Mouse (Mus musculus): Measurements from ENCODE around the gene Prkci.
A peak's percentile ranks its signal among the peaks of the same experiment; 100 is the strongest.

The Prkci gene

GRCm38 (mm10) chr3:30995899-30996687 is 546 bp downstream of the Prkci start:
- DNase-seq, result no peak

- DNase-seq, result no peak
These were observed 1.1 kb downstream of the Prkci start for GRCm38 (mm10) chr3:30996688-30997014.

DNA sequence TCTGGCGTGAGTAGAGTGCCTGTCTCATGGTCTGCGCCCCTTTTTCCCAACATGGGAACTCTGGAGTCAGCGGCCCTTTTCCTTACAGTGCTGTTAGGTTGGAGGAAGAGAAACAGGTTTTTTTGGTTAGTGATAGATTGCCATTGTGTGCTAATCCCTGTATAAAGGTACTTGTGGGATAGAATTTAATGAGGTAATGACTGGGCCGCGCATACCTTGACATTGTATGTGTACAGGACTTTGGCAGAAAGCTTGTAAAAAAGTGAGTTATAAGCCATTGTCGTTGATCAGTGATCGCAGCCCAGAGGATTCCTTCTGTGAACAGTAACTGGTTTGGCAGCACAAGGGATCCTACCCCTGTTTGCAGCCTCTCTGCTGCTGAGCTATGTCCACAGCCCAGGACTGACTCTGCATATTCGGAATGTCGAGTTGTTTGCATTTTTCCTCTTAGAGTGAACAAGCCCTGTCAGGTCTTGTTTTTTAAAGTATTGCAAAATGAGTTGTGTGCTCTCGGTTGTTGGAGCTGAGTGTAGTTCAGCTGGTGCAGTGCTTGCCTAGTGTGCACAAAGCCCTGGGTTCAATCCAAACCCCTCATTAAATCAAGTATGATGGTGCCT is 4.0 kb downstream of the Prkci start:
- DNase-seq, result no peak

DNA sequence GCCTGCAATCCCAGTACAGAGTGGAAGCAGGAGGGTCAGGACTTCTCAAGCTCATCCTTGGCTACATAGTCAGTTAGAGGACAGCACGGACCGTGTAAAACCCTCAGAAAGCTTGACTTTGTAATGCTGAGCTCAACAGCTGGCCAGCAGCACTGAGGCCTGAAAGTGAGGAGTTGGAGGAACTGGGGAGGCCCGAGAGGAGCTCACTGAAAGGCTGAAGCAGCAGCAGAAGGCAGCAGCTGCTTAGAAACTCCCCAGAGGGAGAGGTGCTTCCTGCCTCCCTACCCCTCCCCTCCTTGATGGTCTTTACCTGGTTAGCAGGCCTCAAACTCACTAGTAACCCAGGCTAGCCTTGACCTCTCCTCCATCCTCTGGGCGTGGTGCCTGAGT is 4.5 kb downstream of the Prkci start:
- no peak for DNase-seq

DNA sequence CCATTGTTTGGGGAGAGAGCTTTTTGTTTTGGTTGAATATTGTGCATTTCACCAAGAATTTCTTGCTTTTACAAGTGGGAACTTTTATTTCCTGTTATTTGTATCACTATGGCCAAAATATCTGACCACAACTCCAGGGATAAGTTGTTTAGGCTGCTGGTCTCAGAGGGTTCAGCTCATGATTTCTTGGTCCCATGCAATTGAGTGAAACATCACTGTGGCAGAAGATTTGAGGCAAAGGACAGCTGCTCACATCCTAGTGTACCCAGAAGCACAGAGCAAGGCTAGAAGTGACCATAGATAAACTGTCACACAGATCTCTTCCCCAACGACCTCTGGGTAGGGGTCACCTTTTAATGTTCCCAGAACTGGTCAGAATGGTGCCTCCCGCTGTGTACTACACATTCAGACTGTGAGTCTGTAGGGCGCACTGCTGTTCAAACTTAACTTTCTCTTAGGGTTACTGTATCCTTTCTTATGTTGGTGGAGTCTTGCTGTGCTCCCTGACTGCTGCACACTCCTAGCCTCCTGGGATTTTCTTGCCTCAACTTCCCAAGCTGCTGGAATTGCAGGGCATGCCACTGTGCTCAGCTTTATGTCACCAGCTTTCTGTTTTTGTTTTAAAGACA is 5.6 kb downstream of the Prkci start:
- no peak for DNase-seq

DNA sequence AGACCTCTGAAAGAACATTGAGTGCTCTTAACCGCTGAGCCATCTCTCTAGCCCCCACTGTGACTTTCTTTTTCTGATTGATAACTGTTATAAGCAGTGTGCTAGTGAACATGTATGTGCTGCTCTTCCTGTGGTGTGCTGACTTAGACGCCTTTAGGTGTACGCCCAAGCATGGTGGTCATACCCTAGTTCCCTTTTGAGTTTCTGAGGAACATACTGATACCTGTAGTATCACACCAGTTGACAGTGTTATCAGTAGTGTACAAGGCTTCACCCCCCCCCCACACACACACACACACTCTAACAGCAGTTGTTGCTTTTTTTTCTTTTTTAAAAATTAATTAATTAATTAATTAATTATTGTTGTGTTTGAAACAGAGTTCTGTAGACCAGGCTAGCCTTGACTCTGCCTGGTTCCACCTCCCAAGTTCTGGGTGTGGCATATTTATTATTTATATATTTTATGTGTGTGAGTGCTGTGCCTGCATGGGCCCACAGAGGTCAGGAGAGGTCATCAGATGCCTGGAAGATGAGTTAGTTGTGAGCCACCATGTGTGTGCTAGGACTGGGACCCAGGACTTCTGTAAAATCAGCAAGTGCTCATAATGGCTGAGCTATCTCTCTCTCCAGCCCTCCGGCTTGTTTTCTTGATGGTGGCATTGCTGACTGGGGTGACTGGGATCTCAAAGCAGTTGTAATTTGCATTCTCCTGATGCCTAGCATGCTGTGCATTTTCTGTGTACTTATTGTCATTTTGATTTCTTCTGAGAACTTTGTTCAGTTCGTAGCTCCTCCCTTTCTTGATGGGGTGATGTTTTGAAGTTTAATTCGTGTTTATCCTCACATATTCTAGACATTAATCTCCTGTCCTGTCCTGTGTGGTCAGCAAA is 9.0 kb downstream of the Prkci start:
- DNase-seq, result no peak

- no peak for DNase-seq
These were observed 18.8 kb downstream of the Prkci start for GRCm38 (mm10) chr3:31014374-31014773.

DNA sequence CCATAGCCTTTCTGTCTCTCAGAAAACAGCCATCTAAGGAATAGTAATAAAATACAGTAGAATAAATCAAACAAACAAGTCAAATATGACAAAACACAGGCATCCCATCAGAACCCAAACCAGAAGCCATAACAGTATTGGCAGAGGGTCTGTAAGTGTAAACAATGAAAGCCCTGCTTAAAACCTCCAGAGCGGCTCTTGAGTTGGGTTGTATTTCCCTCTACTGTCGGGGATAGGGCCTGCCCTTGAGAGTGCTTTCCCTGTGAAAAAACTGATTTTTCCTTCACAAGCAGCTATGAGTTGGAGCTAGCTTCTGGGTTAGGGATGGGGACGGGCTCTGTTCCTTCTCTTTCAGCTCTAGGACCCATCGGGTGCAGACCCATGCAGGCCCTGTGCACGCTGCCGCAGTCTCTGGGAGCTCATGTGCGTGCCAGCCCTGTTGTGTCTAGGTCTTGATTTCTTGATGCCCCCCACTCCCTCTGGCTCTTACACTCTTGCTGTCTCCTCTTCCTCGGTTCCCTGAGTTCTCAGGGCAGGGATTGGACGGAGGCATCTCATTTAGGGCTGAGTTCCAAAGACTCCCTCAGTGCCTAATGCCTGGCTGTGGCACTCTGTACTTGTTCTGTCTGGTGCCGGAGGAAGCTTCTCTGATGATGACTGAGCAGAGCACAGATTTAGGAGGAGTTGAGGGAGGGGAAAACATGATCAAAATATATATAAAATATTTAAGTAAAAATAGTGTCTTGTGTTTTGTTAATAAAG is 20.3 kb downstream of the Prkci start:
- no peak for DNase-seq

GRCm38 (mm10) chr3:31016594-31017196 is 21.1 kb downstream of the Prkci start:
- no peak for DNase-seq

GRCm38 (mm10) chr3:31017652-31018051 is 22.1 kb downstream of the Prkci start:
- no peak for DNase-seq

DNA sequence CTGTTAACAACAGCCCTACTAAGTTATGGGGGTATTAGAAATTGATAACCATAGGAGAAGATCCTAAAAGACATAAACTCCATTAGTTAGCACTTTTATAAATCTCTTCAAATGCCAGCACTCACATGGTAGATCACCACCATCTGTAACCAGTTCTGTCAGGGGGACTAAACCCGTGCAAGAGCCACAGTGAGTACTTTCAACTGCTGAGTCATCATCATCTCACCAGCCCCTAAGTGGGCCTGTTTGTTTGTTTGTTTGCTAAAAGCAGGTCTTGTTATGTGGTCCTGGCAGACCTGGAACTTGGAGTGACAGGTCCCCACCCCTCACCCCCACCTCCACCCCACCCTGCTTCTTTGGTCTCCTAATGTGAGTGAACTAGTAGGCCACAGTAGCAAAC is 23.7 kb downstream of the Prkci start:
- DNase-seq, result no peak

- DNase-seq, result no peak
These were observed 24.4 kb downstream of the Prkci start for GRCm38 (mm10) chr3:31019793-31020447.

DNA sequence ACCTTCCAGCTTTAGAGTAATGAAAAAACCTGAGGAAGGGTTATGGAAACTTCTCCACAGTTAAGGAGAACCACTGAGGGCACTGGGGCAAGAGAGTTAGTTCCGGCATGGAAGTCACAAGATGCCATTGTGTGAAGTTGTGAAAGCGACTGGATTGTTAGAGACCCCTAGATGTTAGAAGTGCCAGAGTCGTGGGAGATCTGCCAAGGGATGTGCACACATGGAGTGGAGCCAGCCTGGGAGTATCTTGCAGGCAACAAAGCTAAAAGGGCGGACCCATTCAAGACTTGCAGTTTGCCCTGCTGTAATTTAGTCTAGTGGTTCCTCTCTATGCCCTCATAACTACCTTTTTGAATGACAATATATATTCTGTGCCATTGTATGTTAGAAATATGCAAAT is 25.1 kb downstream of the Prkci start:
- DNase-seq, result no peak

GRCm38 (mm10) chr3:31022895-31023436 is 27.4 kb downstream of the Prkci start:
- no peak for DNase-seq

DNA sequence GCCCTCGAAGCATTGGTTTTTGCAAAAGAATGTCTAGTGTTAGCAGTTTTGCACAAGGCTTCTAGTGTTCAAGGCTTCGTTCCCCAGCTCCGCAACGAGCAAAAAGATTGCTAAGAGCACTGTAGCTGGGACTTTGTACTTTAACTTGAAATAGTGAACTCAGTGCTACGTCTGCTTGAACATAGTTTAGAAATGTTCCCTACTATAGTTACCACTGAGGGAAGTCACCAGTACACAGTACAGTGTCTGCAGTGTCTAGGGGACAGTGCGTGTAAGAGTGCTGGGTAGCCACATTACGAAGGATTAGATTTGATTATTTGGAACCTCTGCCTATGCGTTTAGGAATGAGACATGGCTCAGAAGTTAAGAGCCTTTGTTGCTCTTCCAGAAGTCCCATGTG is 32.2 kb downstream of the Prkci start:
- no peak for DNase-seq

GRCm38 (mm10) chr3:31031621-31032020 is 36.1 kb downstream of the Prkci start:
- peak; percentile 77 for DNase-seq

- DNase-seq, result no peak
These were observed 38.1 kb downstream of the Prkci start for GRCm38 (mm10) chr3:31033644-31034043.

- DNase-seq, result no peak
These were observed 42.3 kb downstream of the Prkci start for GRCm38 (mm10) chr3:31037851-31038250.

DNA sequence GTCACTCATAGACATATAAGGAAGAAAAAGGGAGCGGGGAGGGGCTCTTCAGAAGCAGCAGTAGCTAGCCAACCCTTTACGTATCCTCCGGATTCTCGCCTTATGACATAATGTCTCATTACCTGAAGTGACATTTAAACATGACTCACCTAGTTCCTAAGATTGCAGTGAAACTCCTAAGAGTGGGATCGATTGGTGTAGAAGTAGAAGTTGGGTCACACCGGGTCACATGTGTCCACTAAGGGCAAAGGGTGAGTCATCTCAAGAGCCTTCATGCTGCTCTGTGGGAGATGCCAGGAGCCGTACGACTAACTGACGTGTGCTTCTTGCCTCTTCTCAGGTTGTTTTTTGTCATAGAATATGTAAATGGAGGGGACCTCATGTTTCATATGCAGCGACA is 43.1 kb downstream of the Prkci start:
- no peak for DNase-seq

DNA sequence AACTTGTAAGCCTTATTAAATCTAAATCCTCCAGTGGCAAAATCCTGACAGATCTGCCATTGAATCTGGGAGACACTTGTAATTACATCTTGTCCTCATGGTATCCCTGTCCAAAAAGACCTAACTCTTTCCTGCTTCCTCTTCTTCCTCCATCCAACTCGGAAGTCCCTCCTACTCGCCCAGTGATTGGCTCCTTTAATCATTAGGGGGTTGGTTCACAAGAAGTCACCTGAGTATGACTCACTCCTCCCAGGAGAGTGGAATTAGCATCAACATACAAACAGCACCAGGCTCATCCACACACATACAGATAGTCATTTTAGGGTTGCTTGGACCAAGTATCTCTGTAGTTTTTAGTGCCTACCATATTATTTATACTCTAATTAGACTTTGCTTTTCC is 47.4 kb downstream of the Prkci start:
- DNase-seq, result no peak

DNA sequence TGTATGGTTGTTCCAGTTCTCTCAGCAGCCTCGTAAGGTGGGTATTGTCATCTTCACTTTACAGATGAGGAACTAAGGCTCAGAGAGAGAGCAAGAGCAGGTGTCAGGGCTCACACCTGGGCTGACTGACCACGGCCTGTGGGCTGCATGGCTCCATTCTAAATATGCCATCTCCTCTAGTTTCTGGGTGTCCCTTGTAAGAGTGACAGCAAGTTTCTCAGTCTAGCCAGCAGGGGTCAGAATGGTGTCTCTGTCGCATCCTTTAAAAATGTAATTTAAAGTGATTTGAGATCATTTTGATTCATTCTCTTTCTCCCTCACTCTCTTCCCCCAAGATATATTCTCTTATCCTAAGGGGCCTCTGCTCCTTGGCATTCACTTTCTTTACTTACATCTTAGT is 51.7 kb downstream of the Prkci start:
- DNase-seq, result no peak

Measured in cerebellum, adult 9-11 months (tissue).